Comparison of ENCODE assay signal across 13 mouse cellular contexts in genomic region chr4:100311775-100312537, GRCm38 (mm10).
A peak's percentile ranks its signal among the peaks of the same experiment; 100 is the strongest.
DNase-seq lines count a peak whose midpoint lies in the region; ATAC-seq and TF ChIP-seq lines count a peak whose summit lies in the region.
"Had no signal": no experiment of that assay in that cellular context is flagged by ENCODE, and none has a peak within 500 bp of the region (broad histone marks: within the 10 kb centered on the region; RNA-seq: fewer than 3 reads in every experiment).

No protein-coding gene starts in this region.

- H3K4me2 ChIP-seq in intestine, embryonic 14.5 days (ENCODE audit: low read length): no peak overlapping the region
- no peak overlapping the region for H3K4me2 ChIP-seq in intestine, postnatal 0 days (replicated peaks; ENCODE audit: low read depth)
- no peak overlapping the region for H3K4me2 ChIP-seq in stomach, postnatal 0 days (replicated peaks; ENCODE audit: low read depth)
- no peak overlapping the region for H3K4me2 ChIP-seq in midbrain, embryonic 13.5 days (replicated peaks)
- H3K4me2 ChIP-seq: forebrain, embryonic 12.5 days; midbrain, embryonic 12.5 days had no signal

- H3K9ac ChIP-seq in intestine, embryonic 14.5 days (ENCODE audit: low read length): no peak overlapping the region
- no peak overlapping the region for H3K9ac ChIP-seq in intestine, postnatal 0 days (ENCODE audit: low read depth, low read length)
- H3K9ac ChIP-seq in stomach, postnatal 0 days (ENCODE audit: low read length): no peak overlapping the region
- no peak overlapping the region for H3K9ac ChIP-seq in midbrain, embryonic 13.5 days (replicated peaks)
- H3K9ac ChIP-seq: forebrain, embryonic 12.5 days; liver, embryonic 14.5 days; midbrain, embryonic 12.5 days had no signal

- TF ChIP-seq EP300 in stomach, postnatal 0 days (optimal IDR thresholded peaks at IDR 0.05): no peak

- H3K36me3 ChIP-seq in intestine, embryonic 14.5 days (ENCODE audit: control insufficient read depth, insufficient read depth, low read length): no peaks in the 10 kb centered on the region
- no peaks in the 10 kb centered on the region for H3K36me3 ChIP-seq in intestine, postnatal 0 days (ENCODE audit: control insufficient read depth, insufficient read depth)
- H3K36me3 ChIP-seq in stomach, postnatal 0 days (ENCODE audit: control insufficient read depth, insufficient read depth, low read length): no peaks in the 10 kb centered on the region
- no peaks in the 10 kb centered on the region for H3K36me3 ChIP-seq in midbrain, embryonic 13.5 days
- H3K36me3 ChIP-seq in forebrain, embryonic 10.5 days (replicated peaks): no peaks in the 10 kb centered on the region
- H3K36me3 ChIP-seq: forebrain, embryonic 12.5 days; midbrain, embryonic 12.5 days had no signal

- no peak overlapping the region for H3K4me3 ChIP-seq in intestine, embryonic 14.5 days (ENCODE audit: low read depth, low read length)
- no peak overlapping the region for H3K4me3 ChIP-seq in intestine, postnatal 0 days (ENCODE audit: low read depth, low read length)
- no peak overlapping the region for H3K4me3 ChIP-seq in stomach, postnatal 0 days (ENCODE audit: low read depth, low read length)
- H3K4me3 ChIP-seq in midbrain, embryonic 13.5 days (replicated peaks): no peak overlapping the region
- no peak overlapping the region for H3K4me3 ChIP-seq in forebrain, embryonic 10.5 days
- H3K4me3 ChIP-seq: forebrain, embryonic 12.5 days; left cerebral cortex, adult 2 months; midbrain, embryonic 12.5 days had no signal

- H3K27ac ChIP-seq in intestine, embryonic 14.5 days (ENCODE audit: low read depth): peak overlapping the region; percentile 47
- no peak overlapping the region for H3K27ac ChIP-seq in intestine, postnatal 0 days (ENCODE audit: low read depth, low read length)
- 0 out of 2 replicates have a peak overlapping the region, but pooled peaks have one; percentile 30 for H3K27ac ChIP-seq in stomach, postnatal 0 days (replicated peaks)
- no peak overlapping the region for H3K27ac ChIP-seq in midbrain, embryonic 13.5 days
- no peak overlapping the region for H3K27ac ChIP-seq in forebrain, embryonic 10.5 days
- H3K27ac ChIP-seq: forebrain, embryonic 12.5 days; left cerebral cortex, adult 2 months; liver, embryonic 14.5 days; midbrain, embryonic 12.5 days had no signal

- no peak for TF ChIP-seq CTCF in intestine, postnatal 0 days (IDR thresholded peaks at IDR 0.05; ENCODE audit: low read depth)
- TF ChIP-seq CTCF in stomach, postnatal 0 days (IDR thresholded peaks at IDR 0.05; ENCODE audit: low read depth): no peak

- no peaks in the 10 kb centered on the region for H3K27me3 ChIP-seq in intestine, embryonic 14.5 days (replicated peaks; ENCODE audit: control insufficient read depth, insufficient read depth, low read length)
- H3K27me3 ChIP-seq in intestine, postnatal 0 days (replicated peaks; ENCODE audit: control insufficient read depth, insufficient read depth, low read length): no peaks in the 10 kb centered on the region
- H3K27me3 ChIP-seq in stomach, postnatal 0 days (ENCODE audit: control insufficient read depth, insufficient read depth, low read length): no peaks in the 10 kb centered on the region
- H3K27me3 ChIP-seq in midbrain, embryonic 13.5 days: no peaks in the 10 kb centered on the region
- H3K27me3 ChIP-seq in forebrain, embryonic 10.5 days (ENCODE audit: poor library complexity, severe bottlenecking): no peaks in the 10 kb centered on the region
- H3K27me3 ChIP-seq: forebrain, embryonic 12.5 days; midbrain, embryonic 12.5 days had no signal

- ATAC-seq in intestine, embryonic 14.5 days (replicated peaks; ENCODE audit: low FRiP score, low TSS enrichment, low read depth): peak; percentile 87
- no peak for ATAC-seq in intestine, postnatal 0 days
- ATAC-seq in stomach, postnatal 0 days (ENCODE audit: low FRiP score, low TSS enrichment): no peak
- ATAC-seq in midbrain, embryonic 13.5 days: no peak

- 50% methylated on average over 10 of the region's 10 CpGs for WGBS in intestine, embryonic 14.5 days
- 64% methylated on average over 10 of the region's 10 CpGs for WGBS in intestine, postnatal 0 days
- WGBS in stomach, postnatal 0 days: 62% methylated on average over 10 of the region's 10 CpGs
- 92% methylated on average over 10 of the region's 10 CpGs for WGBS in midbrain, embryonic 13.5 days
- WGBS in forebrain, embryonic 10.5 days: 91% methylated on average over 10 of the region's 10 CpGs

- H3K9me3 ChIP-seq in intestine, embryonic 14.5 days (ENCODE audit: control insufficient read depth, low read length): no peaks in the 10 kb centered on the region
- no peaks in the 10 kb centered on the region for H3K9me3 ChIP-seq in intestine, postnatal 0 days (ENCODE audit: control insufficient read depth)
- H3K9me3 ChIP-seq in stomach, postnatal 0 days (ENCODE audit: control insufficient read depth, low read length): no peaks in the 10 kb centered on the region
- no peaks in the 10 kb centered on the region for H3K9me3 ChIP-seq in midbrain, embryonic 13.5 days
- H3K9me3 ChIP-seq in forebrain, embryonic 10.5 days: no peaks in the 10 kb centered on the region
- H3K9me3 ChIP-seq: forebrain, embryonic 12.5 days; midbrain, embryonic 12.5 days had no signal

- peak; percentile 67 for DNase-seq in intestine, embryonic 14.5 days (ENCODE audit: low spot score)
- DNase-seq in right cerebral cortex, adult 2 months (ENCODE audit: low spot score in 2 of 2): peak; percentile 2 to 3
- DNase-seq in right cerebral cortex, postnatal 4 days: no peak
- peak; percentile 14 to 25 for DNase-seq in heart, adult 9 months (ENCODE audit: low spot score in 2 of 2)
- DNase-seq in stomach, postnatal 0 days (ENCODE audit: low spot score): peak; percentile 28
- no peak for DNase-seq in forebrain, embryonic 10.5 days (ENCODE audit: extremely low spot score, low spot score)
- DNase-seq: kidney, adult 18-20 months had no signal

- peaks cover 11% of the 10 kb centered on the region; the same call in 1 of the 2 replicates for H3K4me1 ChIP-seq in intestine, embryonic 14.5 days (replicated peaks; ENCODE audit: control insufficient read depth, insufficient read depth, low read length)
- H3K4me1 ChIP-seq in intestine, postnatal 0 days (replicated peaks; ENCODE audit: control insufficient read depth, insufficient read depth, low read length): no peaks in the 10 kb centered on the region
- H3K4me1 ChIP-seq in stomach, postnatal 0 days (replicated peaks; ENCODE audit: control insufficient read depth, insufficient read depth): no peaks in the 10 kb centered on the region
- H3K4me1 ChIP-seq in midbrain, embryonic 13.5 days (replicated peaks): no peaks in the 10 kb centered on the region
- H3K4me1 ChIP-seq in forebrain, embryonic 10.5 days: no peaks in the 10 kb centered on the region
- H3K4me1 ChIP-seq: forebrain, embryonic 12.5 days; midbrain, embryonic 12.5 days had no signal

Comparison
In these comparisons a context has a peak if more than half of its experiments do, and no peak if none do; other contexts are left out.
1. DNase-seq: peak in intestine, embryonic 14.5 days (single experiment), right cerebral cortex, adult 2 months (2 of 2), heart, adult 9 months (2 of 2) and stomach, postnatal 0 days (single experiment); none in right cerebral cortex, postnatal 4 days (single experiment) and forebrain, embryonic 10.5 days (single experiment).
2. H3K27ac ChIP-seq: peak in intestine, embryonic 14.5 days (single experiment) and stomach, postnatal 0 days (single experiment); none in intestine, postnatal 0 days (single experiment), midbrain, embryonic 13.5 days (single experiment) and forebrain, embryonic 10.5 days (single experiment).